Mouse (Mus musculus): Measurements from ENCODE around the gene Fam186b.

- TF ChIP-seq POLR2A (IDR thresholded peaks at IDR 0.05; ENCODE audit: insufficient read depth, low read depth, low read length) = no peak
- no peak for TF ChIP-seq CTCF (IDR thresholded peaks at IDR 0.05)
Measured at GRCm38 (mm10) chr15:99314891-99315290, 19.2 kb upstream of the Fam186b start.
